Mouse (Mus musculus) spleen, adult 2 months (tissue): Measurements from ENCODE around the gene Dnal4.
A peak's percentile ranks its signal among the peaks of the same experiment; 100 is the strongest.

Experiments used
- CTCF ChIP-seq: fragments of 200-500 bp; IDR thresholded peaks from 2 replicates; pipeline ENCODE4 v1.5.1; 2011; ENCODE audit warnings: mild to moderate bottlenecking, inconsistent platforms; ENCODE audit not compliant: insufficient read depth, insufficient read length, insufficient replicate concordance; ENCODE audit errors: extremely low read depth
- POLR2A ChIP-seq: fragments of 200-500 bp; IDR thresholded peaks from 2 replicates; pipeline ENCODE4 v1.6.1; 2011; ENCODE audit warnings: low read depth, low read length, inconsistent platforms

DNA sequence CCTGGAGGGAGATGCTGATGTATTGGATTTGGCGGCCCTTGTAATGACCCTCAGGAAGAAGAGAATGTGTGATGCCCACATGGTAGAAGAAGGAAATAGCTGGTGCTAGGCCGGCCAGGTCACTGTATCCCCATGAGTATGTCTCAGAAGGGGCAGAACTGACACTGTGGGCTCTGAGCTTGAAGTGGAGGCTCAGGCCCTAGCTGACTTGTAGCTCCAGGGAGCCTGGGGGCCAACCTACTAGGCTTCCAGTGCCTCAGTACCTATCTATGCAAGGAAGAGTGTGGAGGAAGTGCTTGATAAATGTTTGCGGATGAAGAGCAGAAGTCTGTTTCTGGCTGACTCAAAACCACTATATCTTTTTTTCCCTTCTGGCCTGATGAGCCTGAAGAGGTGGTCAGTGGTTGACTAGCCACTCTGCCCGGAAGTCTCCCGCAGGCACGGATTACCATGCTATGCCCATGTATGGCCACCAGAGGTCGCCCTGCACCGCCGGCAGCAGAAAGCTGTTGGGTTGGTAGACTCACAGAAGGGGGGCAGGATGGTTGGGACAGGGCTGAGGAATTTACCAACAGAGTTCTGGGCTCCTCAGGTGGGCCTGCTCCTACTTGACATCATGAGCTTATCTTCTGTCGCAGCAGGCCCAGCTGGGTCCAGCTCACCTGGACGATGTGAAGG, 24.8 kb downstream of the Dnal4 start:
- TF ChIP-seq CTCF (peak; percentile 98), POLR2A (no peak)
